Mouse (Mus musculus) brain, embryonic 14.5 days (tissue): ENCODE measurements around the gene E030018B13Rik.

Source experiments
- CTCF ChIP-seq: fragments of 200-500 bp; IDR thresholded peaks from 2 replicates; pipeline ENCODE4 v1.5.1; 2012; ENCODE audit warnings: inconsistent platforms, mild to moderate bottlenecking, moderate library complexity, borderline replicate concordance; ENCODE audit not compliant: insufficient read depth, insufficient read length; ENCODE audit errors: extremely low read depth
- POLR2A ChIP-seq: fragments of 200-500 bp; IDR thresholded peaks from 2 replicates; pipeline ENCODE4 v1.6.1; 2012; ENCODE audit warnings: mild to moderate bottlenecking, inconsistent platforms, borderline replicate concordance; ENCODE audit not compliant: poor library complexity, insufficient read depth, insufficient read length, severe bottlenecking; ENCODE audit errors: extremely low read depth

DNA sequence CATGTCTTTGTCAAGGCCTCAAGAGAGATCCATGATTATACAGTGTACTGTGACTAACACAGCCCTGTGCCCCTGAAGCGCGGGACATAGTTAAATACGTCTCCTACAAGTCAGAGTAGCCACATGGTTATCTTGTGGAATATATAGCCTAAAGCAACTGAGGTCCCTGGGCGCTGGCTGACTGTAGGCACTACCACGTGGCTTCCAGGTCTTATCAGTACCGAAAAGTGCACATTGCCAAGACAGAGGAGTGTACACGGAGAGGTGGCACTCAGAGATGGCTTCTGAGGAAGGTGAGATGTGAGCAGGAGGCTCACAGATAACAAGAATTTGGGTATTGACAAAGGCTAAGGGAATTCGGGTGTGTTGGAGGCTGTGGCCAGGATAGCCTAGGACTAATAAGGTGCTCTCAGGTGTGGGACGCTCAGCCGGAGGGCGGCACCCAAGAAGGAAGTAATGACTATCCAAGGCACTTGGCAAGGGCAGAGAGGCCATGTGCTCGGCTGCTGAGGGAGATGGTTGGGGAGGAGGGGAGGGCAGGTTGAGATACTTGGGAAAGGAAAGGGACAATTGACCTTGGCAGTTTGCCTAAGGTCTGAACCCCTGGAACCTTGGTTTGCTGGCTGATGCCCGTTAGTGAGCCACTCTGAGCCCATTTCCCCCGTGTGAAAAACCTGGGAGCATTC is 39.6 kb downstream of the E030018B13Rik start:
- TF ChIP-seq CTCF = no peak
- TF ChIP-seq POLR2A = no peak
